Mouse (Mus musculus): Measurements from ENCODE around the gene Adipor2. TPM values are rescaled to one million over a fixed set of nuclear protein-coding genes. Genes with fewer than 3 reads are reported as not detected.

Adipor2 gene
- total and polyA plus RNA-seq, 2 experiments = 246 to 306 TPM

DNA sequence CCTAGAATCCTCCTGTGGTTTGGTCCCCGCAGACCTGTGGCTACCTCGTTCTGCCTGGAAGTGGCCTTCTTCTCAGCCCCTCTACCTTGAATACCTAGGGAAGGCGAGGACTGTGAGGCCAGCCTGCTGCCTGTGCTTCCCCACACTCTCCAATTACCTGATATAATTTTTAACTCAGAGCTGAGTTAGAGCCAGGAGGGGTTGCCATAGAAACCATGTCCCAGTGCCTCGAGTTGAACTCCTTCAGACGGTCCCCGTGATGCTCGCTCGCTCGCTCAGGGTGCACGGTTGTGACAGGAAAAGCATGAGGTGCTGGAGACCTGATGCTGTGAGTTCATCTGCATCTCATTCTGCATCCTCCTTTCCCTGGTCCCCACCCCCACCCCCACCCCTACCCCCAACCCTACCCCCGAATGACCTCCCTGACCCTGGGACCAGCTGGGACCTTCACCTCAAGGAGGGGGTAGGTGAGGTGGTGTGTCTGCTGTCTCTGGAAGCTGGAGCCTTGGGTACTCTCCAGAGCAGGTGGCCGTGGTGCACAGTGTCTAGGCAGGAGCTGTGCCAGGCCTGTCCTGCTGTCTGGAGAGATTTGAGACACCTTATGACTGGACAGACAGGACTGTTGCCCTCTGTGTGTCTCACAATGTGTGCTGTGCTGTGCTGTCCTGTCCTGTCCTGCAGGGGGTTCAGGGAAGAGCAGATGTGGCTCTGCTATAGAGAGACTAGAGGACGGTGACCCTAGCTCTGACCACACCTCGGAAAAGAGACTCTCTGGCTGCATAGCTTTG lies 103.7 kb downstream of the Adipor2 start:
- no peak for TF ChIP-seq CTCF (IDR thresholded peaks at IDR 0.05; ENCODE audit: low read depth, low read length)
- no peak for TF ChIP-seq POLR2A (IDR thresholded peaks at IDR 0.05; ENCODE audit: extremely low read depth, insufficient read depth, low read length)
- H3K27ac ChIP-seq (replicated peaks; ENCODE audit: insufficient read depth, low read depth, low read length) = no peak overlapping the region
- H3K4me3 ChIP-seq (ENCODE audit: insufficient read depth, low read depth, low read length) = no peak overlapping the region
- no peaks in the 10 kb centered on the region for H3K79me2 ChIP-seq (ENCODE audit: control insufficient read depth, insufficient read depth, low read length)
- H3K9ac ChIP-seq (ENCODE audit: low read depth, low read length) = no peak overlapping the region
- no peak for DNase-seq (ENCODE audit: extremely low read depth, low read depth, low spot score)
- no peaks in the 10 kb centered on the region for H3K4me1 ChIP-seq (ENCODE audit: control insufficient read depth, insufficient read depth, low read length)
- 52% methylated on average over 14 of the region's 14 CpGs for WGBS
- no peaks in the 10 kb centered on the region for H3K27me3 ChIP-seq (ENCODE audit: control insufficient read depth, insufficient read depth, low read length)
- H3K36me3 ChIP-seq (ENCODE audit: control insufficient read depth, insufficient read depth, low read length) = no peaks in the 10 kb centered on the region

DNA sequence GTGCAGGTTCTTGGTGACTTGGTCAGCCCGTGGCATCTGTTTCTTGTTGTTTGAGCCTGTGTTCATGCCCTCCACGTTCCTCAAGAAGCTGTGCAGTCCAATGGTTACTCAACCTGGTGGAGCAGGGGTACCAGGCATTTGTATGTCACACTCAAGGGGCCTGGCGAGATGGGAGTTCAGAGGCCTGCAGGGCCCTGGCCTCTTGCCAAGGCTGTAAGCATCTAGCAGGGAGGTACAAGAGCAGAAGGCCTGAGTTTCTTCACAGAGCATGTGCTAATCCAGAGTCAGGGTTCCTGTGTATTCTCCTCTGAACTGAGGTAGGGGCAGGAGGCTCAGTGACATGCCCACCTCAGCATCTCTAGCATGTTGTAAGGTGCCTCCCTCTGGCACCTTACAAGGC lies 104.4 kb downstream of the Adipor2 start:
- no peak for DNase-seq (ENCODE audit: extremely low read depth, low read depth, low spot score)
- Histone ChIP-seq H3K9ac (ENCODE audit: low read depth, low read length) (no peak overlapping the region), H3K4me1 (ENCODE audit: control insufficient read depth, insufficient read depth, low read length) (no peaks in the 10 kb centered on the region), H3K36me3 (ENCODE audit: control insufficient read depth, insufficient read depth, low read length) (no peaks in the 10 kb centered on the region), H3K4me3 (ENCODE audit: insufficient read depth, low read depth, low read length) (no peak overlapping the region), H3K27ac (replicated peaks; ENCODE audit: insufficient read depth, low read depth, low read length) (no peak overlapping the region), H3K27me3 (ENCODE audit: control insufficient read depth, insufficient read depth, low read length) (no peaks in the 10 kb centered on the region), H3K79me2 (ENCODE audit: control insufficient read depth, insufficient read depth, low read length) (no peaks in the 10 kb centered on the region)
- 65% methylated on average over 3 of the region's 3 CpGs for WGBS
- TF ChIP-seq CTCF (IDR thresholded peaks at IDR 0.05; ENCODE audit: low read depth, low read length) = no peak
- TF ChIP-seq POLR2A (IDR thresholded peaks at IDR 0.05; ENCODE audit: extremely low read depth, insufficient read depth, low read length) = no peak

DNA sequence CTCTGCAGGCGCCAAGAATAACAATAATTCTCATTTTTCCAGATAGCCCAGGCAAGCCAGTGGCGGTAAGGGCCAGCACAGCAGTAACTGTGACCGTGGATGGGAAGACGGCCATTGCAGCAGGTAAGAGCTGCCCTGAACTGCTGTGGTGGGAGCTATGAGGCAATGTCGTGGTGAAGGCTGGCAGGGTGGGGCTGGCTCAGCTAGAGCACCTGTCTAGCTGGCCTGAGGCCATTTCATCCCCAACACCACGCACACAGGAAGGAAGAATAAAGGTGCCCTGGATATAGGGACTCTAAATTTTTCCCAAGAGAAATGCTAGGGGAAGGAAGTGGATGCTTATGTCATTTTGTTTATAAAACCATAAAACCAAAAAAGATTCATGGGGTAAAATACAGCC lies 105.1 kb downstream of the Adipor2 start:
- no peak overlapping the region for H3K4me3 ChIP-seq (ENCODE audit: insufficient read depth, low read depth, low read length)
- 81% methylated on average over 6 of the region's 6 CpGs for WGBS
- no peaks in the 10 kb centered on the region for H3K27me3 ChIP-seq (ENCODE audit: control insufficient read depth, insufficient read depth, low read length)
- no peak for DNase-seq (ENCODE audit: extremely low read depth, low read depth, low spot score)
- no peak overlapping the region for H3K27ac ChIP-seq (replicated peaks; ENCODE audit: insufficient read depth, low read depth, low read length)
- TF ChIP-seq CTCF (IDR thresholded peaks at IDR 0.05; ENCODE audit: low read depth, low read length) = no peak
- no peak for TF ChIP-seq POLR2A (IDR thresholded peaks at IDR 0.05; ENCODE audit: extremely low read depth, insufficient read depth, low read length)
- H3K9ac ChIP-seq (ENCODE audit: low read depth, low read length) = no peak overlapping the region
- H3K4me1 ChIP-seq (ENCODE audit: control insufficient read depth, insufficient read depth, low read length) = no peaks in the 10 kb centered on the region
- no peaks in the 10 kb centered on the region for H3K79me2 ChIP-seq (ENCODE audit: control insufficient read depth, insufficient read depth, low read length)
- no peaks in the 10 kb centered on the region for H3K36me3 ChIP-seq (ENCODE audit: control insufficient read depth, insufficient read depth, low read length)

DNA sequence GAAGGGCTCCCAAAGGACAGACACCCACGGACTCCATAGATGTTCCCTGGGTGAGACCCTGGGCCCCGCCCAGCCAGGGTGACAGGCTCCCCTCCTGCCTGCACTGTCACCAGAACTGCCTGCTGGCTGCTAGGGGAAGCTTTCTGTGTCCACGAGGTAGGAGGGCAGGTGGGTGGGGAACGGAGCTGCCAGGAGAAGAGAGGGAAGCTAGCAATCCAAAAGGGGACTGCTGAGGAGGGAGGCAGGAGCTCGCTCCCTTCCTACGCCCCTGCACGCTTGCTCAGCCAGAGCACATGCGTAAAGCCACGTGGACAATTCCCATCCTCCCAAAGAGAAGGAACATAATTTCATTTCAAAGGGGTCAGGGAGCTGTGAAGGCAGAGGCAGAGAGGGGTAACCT lies 107.3 kb downstream of the Adipor2 start:
- Histone ChIP-seq H3K36me3 (ENCODE audit: control insufficient read depth, insufficient read depth, low read length) (no peaks in the 10 kb centered on the region), H3K27me3 (ENCODE audit: control insufficient read depth, insufficient read depth, low read length) (no peaks in the 10 kb centered on the region), H3K4me1 (ENCODE audit: control insufficient read depth, insufficient read depth, low read length) (no peaks in the 10 kb centered on the region), H3K4me3 (ENCODE audit: insufficient read depth, low read depth, low read length) (no peak overlapping the region), H3K79me2 (ENCODE audit: control insufficient read depth, insufficient read depth, low read length) (no peaks in the 10 kb centered on the region), H3K27ac (replicated peaks; ENCODE audit: insufficient read depth, low read depth, low read length) (no peak overlapping the region), H3K9ac (ENCODE audit: low read depth, low read length) (no peak overlapping the region)
- no peak for TF ChIP-seq CTCF (IDR thresholded peaks at IDR 0.05; ENCODE audit: low read depth, low read length)
- TF ChIP-seq POLR2A (IDR thresholded peaks at IDR 0.05; ENCODE audit: extremely low read depth, insufficient read depth, low read length) = no peak
- 61% methylated on average over 9 of the region's 9 CpGs for WGBS
- no peak for DNase-seq (ENCODE audit: extremely low read depth, low read depth, low spot score)

DNA sequence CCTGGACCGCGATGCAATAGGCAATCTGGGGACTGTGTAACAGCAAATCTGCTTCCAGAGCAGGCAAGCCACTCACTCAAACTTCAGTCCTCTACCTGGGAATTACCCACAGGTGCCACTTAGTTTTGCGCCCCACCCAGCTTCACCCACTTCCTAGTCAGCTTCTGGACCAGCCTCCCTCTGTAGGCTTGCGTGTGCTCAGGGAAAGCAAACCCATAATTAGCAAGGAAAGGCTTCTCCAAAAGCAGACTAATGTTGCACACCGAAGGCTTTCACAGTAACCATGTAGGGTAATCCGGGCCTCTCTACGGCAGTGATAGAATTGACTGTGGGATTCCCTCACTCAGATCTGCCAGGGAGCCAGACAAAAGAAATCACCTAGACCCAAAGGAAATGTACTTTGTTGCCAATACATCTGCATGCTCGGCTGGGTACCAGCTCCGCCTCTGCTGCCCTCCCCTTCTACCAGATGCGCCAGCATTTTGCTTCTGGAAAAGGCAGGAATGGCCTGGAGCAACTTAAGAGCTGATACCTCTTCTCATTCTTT lies 109.6 kb downstream of the Adipor2 start:
- no peak for TF ChIP-seq POLR2A (IDR thresholded peaks at IDR 0.05; ENCODE audit: extremely low read depth, insufficient read depth, low read length)
- TF ChIP-seq CTCF (IDR thresholded peaks at IDR 0.05; ENCODE audit: low read depth, low read length) = no peak
- Histone ChIP-seq H3K27me3 (ENCODE audit: control insufficient read depth, insufficient read depth, low read length) (no peaks in the 10 kb centered on the region), H3K79me2 (ENCODE audit: control insufficient read depth, insufficient read depth, low read length) (no peaks in the 10 kb centered on the region), H3K4me1 (ENCODE audit: control insufficient read depth, insufficient read depth, low read length) (no peaks in the 10 kb centered on the region), H3K9ac (ENCODE audit: low read depth, low read length) (no peak overlapping the region), H3K4me3 (ENCODE audit: insufficient read depth, low read depth, low read length) (no peak overlapping the region), H3K27ac (replicated peaks; ENCODE audit: insufficient read depth, low read depth, low read length) (no peak overlapping the region), H3K36me3 (ENCODE audit: control insufficient read depth, insufficient read depth, low read length) (no peaks in the 10 kb centered on the region)
- no peak for DNase-seq (ENCODE audit: extremely low read depth, low read depth, low spot score)
- 68% methylated on average over 10 of the region's 10 CpGs for WGBS

DNA sequence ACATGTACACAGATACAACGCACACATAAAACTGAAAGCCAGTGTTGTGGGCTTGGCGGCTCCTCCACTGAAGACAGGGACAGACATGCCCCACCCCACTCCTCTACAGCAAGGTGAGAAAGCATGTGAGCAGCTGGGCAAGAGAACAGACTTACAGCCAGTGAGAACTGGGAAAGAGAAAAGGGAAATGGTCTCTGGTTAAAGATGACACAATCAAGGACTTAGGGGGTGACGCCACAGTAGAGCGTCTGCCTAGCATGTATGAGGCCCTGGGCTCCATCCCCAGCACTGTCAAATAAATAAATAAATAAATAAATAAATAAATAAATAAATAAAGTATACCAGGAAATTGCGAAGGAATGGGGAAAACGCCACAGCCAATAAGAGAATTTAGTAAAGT lies 114.2 kb downstream of the Adipor2 start:
- Histone ChIP-seq H3K27ac (replicated peaks; ENCODE audit: insufficient read depth, low read depth, low read length) (no peak overlapping the region), H3K9ac (ENCODE audit: low read depth, low read length) (no peak overlapping the region), H3K79me2 (ENCODE audit: control insufficient read depth, insufficient read depth, low read length) (no peaks in the 10 kb centered on the region), H3K27me3 (ENCODE audit: control insufficient read depth, insufficient read depth, low read length) (no peaks in the 10 kb centered on the region), H3K4me1 (ENCODE audit: control insufficient read depth, insufficient read depth, low read length) (no peaks in the 10 kb centered on the region), H3K4me3 (ENCODE audit: insufficient read depth, low read depth, low read length) (no peak overlapping the region), H3K36me3 (ENCODE audit: control insufficient read depth, insufficient read depth, low read length) (no peaks in the 10 kb centered on the region)
- 85% methylated on average over 6 of the region's 6 CpGs for WGBS
- TF ChIP-seq POLR2A (IDR thresholded peaks at IDR 0.05; ENCODE audit: extremely low read depth, insufficient read depth, low read length) = no peak
- TF ChIP-seq CTCF (IDR thresholded peaks at IDR 0.05; ENCODE audit: low read depth, low read length) = no peak
- DNase-seq (ENCODE audit: extremely low read depth, low read depth, low spot score) = no peak

Other genes starting within 250 kb of the Adipor2 start
- 2.1 and 2.5 TPM in 2 replicates for gene Dcp1b, start 242.5 kb downstream of the Adipor2 start, total RNA-seq (2014; rRNA removed)
- 2.7 and 4.1 TPM in 2 replicates for gene Dcp1b, start 242.5 kb downstream of the Adipor2 start, polyA plus RNA-seq (2012; rRNA removed)
- 0.18 and 0.20 TPM in 2 replicates for gene Cacna1c, start 221.3 kb downstream of the Adipor2 start, total RNA-seq (2014; rRNA removed)
- gene Cacna1c, start 221.3 kb downstream of the Adipor2 start, polyA plus RNA-seq (2012; rRNA removed) = 0.01 and 0.09 TPM in 2 replicates
- 0.28 TPM in 1 of 2 replicates, not detected in the other for gene Cacna2d4, start 181.2 kb downstream of the Adipor2 start, total RNA-seq (2014; rRNA removed)
- not detected in 2 replicates for gene Cacna2d4, start 181.2 kb downstream of the Adipor2 start, polyA plus RNA-seq (2012; rRNA removed)
- gene Lrtm2, start 86.9 kb downstream of the Adipor2 start, total RNA-seq (2014; rRNA removed) = under 0.01 TPM in 2 replicates
- gene Lrtm2, start 86.9 kb downstream of the Adipor2 start, polyA plus RNA-seq (2012; rRNA removed) = 0.05 and 0.17 TPM in 2 replicates
- 5.0 and 7.9 TPM in 2 replicates for gene Fbxl14, start 62.0 kb upstream of the Adipor2 start, total RNA-seq (2014; rRNA removed)
- gene Fbxl14, start 62.0 kb upstream of the Adipor2 start, polyA plus RNA-seq (2012; rRNA removed) = 17.5 and 18.7 TPM in 2 replicates
- 4.0 and 5.8 TPM in 2 replicates for gene Wnt5b, start 126.6 kb upstream of the Adipor2 start, total RNA-seq (2014; rRNA removed)
- gene Wnt5b, start 126.6 kb upstream of the Adipor2 start, polyA plus RNA-seq (2012; rRNA removed) = 4.7 and 5.3 TPM in 2 replicates